Comparison of ENCODE assay signal across 8 mouse cellular contexts in the genomic region with DNA sequence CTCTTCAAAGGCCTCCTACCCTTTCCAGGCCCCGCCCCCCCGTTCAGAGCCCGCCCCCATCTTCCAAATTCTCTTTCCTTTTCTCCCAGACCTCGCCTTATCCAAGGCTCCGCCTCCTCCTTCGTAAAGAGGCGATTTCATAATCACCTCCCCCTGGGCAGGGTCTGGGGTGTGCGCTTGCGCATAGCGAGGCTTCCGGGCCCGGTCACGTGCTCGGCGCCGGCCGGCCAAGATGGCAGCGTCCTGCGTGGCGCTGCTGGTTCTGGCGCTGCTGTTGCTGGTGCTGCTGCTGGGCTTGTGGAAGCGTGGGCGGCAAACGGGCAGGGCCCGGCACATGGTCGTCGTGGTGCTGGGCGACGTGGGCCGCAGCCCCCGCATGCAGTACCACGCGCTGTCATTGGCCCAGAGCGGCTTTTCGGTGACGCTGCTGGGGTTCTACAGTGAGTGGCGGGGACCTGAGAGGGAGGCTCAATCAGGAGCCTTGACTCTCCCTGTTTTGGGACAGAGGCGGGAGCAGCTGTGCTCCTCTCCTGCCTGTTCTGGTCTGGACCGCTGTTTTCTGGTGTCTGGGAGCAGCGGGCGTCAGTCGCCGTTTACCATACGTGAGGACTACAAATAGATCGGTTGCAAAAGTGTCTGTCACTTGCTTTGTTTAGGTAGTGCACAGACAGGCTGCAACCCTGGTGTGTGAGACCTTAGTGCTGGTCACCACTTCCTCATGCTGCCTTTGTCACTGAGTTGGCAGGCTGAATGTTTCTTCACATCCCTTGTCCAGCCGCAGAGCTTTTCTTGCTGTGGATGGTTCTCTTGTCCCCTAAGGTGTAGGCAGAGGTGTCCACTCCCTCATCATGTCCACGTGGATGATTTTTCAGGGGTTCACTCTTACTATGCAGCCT. TPM values are rescaled to one million over a fixed set of nuclear protein-coding genes. Genes with fewer than 3 reads are reported as not detected.
DNase-seq lines count a peak whose midpoint lies in the region; ATAC-seq and TF ChIP-seq lines count a peak whose summit lies in the region.

A gene (plus strand): TSS at position 204 of the 896 bp plus-strand sequence.

- TF ChIP-seq CTCF in kidney, adult 2 months (conservative IDR thresholded peaks at IDR 0.05; ENCODE audit: insufficient read depth, insufficient read length, low read depth, low read length): no peak
- TF ChIP-seq CTCF in spleen, adult 2 months (IDR thresholded peaks at IDR 0.05; ENCODE audit: extremely low read depth, insufficient read depth, insufficient read length, insufficient replicate concordance): no peak

- peaks cover 12% of the 10 kb centered on the region; the same call in 1 of the 2 replicates for H3K36me3 ChIP-seq in embryonic facial prominence, embryonic 13.5 days
- H3K36me3 ChIP-seq in kidney, adult 2 months (ENCODE audit: control insufficient read depth, insufficient read depth, low read length): no peaks in the 10 kb centered on the region
- 0 out of 2 replicates have a peak, but pooled peaks cover 10% of the 10 kb centered on the region for H3K36me3 ChIP-seq in limb, embryonic 12.5 days
- H3K36me3 ChIP-seq in midbrain, embryonic 15.5 days (replicated peaks): no peaks in the 10 kb centered on the region
- no peaks in the 10 kb centered on the region for H3K36me3 ChIP-seq in spleen, adult 2 months (ENCODE audit: control insufficient read depth, insufficient read depth, low read length)

- H3K27me3 ChIP-seq in embryonic facial prominence, embryonic 13.5 days: no peaks in the 10 kb centered on the region
- no peaks in the 10 kb centered on the region for H3K27me3 ChIP-seq in kidney, adult 2 months (replicated peaks; ENCODE audit: control insufficient read depth, insufficient read depth, low read length)
- no peaks in the 10 kb centered on the region for H3K27me3 ChIP-seq in limb, embryonic 12.5 days
- peaks cover 3% of the 10 kb centered on the region; the same call in 1 of the 2 replicates for H3K27me3 ChIP-seq in midbrain, embryonic 15.5 days (replicated peaks)
- no peaks in the 10 kb centered on the region for H3K27me3 ChIP-seq in spleen, adult 2 months (ENCODE audit: control insufficient read depth, insufficient read depth, low read length)

- peak; percentile 97 for DNase-seq in 3134 (ENCODE audit: extremely low read depth, insufficient read length, low spot score)
- DNase-seq in adrenal gland, postnatal 36 days: peak; percentile 95 to 97
- DNase-seq in heart, adult 18-20 months: peak; percentile 96 to 97
- DNase-seq in kidney, adult 2 months: peak; percentile 97
- DNase-seq in spleen, adult 2 months (ENCODE audit: low read depth in 1 of 2, low spot score in 2 of 2): peak; percentile 82 to 90

- 3% methylated on average over 47 of the region's 47 CpGs for WGBS in embryonic facial prominence, embryonic 13.5 days
- WGBS in kidney, adult 2 months: 1% methylated on average over 46 of the region's 47 CpGs
- 2% methylated on average over 47 of the region's 47 CpGs for WGBS in limb, embryonic 12.5 days
- WGBS in midbrain, embryonic 15.5 days: 3% methylated on average over 47 of the region's 47 CpGs
- 2% methylated on average over 47 of the region's 47 CpGs for WGBS in spleen, adult 2 months

- peaks cover 12% of the 10 kb centered on the region for H3K4me1 ChIP-seq in embryonic facial prominence, embryonic 13.5 days
- no peaks in the 10 kb centered on the region; the same call in 1 of the 2 replicates for H3K4me1 ChIP-seq in kidney, adult 2 months (ENCODE audit: control insufficient read depth, insufficient read depth, low read length)
- H3K4me1 ChIP-seq in limb, embryonic 12.5 days (replicated peaks): peaks cover 10% of the 10 kb centered on the region
- peaks cover 10% of the 10 kb centered on the region for H3K4me1 ChIP-seq in midbrain, embryonic 15.5 days
- H3K4me1 ChIP-seq in spleen, adult 2 months (ENCODE audit: control insufficient read depth, insufficient read depth, insufficient read length): peaks cover 4% of the 10 kb centered on the region; the same call in 1 of the 2 replicates

- TF ChIP-seq POLR2A in kidney, adult 2 months (IDR thresholded peaks at IDR 0.05; ENCODE audit: low read depth, low read length): peak; percentile 97
- peak; percentile 99 for TF ChIP-seq POLR2A in spleen, adult 2 months (IDR thresholded peaks at IDR 0.05; ENCODE audit: low read depth, low read length)

- H3K4me2 ChIP-seq in embryonic facial prominence, embryonic 13.5 days: peak within 1 kb of the TSS; percentile 90
- peak within 1 kb of the TSS; percentile 84 for H3K4me2 ChIP-seq in limb, embryonic 12.5 days
- H3K4me2 ChIP-seq in midbrain, embryonic 15.5 days: peak within 1 kb of the TSS; percentile 70

- H3K9ac ChIP-seq in embryonic facial prominence, embryonic 13.5 days: peak within 1 kb of the TSS; percentile 87
- peak within 1 kb of the TSS; percentile 72 for H3K9ac ChIP-seq in limb, embryonic 12.5 days (replicated peaks)
- peak within 1 kb of the TSS; percentile 68 for H3K9ac ChIP-seq in midbrain, embryonic 15.5 days

- H3K9me3 ChIP-seq in embryonic facial prominence, embryonic 13.5 days: no peaks in the 10 kb centered on the region; the same call in 1 of the 2 replicates
- H3K9me3 ChIP-seq in limb, embryonic 12.5 days: no peaks in the 10 kb centered on the region
- no peaks in the 10 kb centered on the region for H3K9me3 ChIP-seq in midbrain, embryonic 15.5 days

- no peak within 1 kb of the TSS for H3K27ac ChIP-seq in embryonic facial prominence, embryonic 13.5 days
- H3K27ac ChIP-seq in kidney, adult 2 months (ENCODE audit: insufficient read depth, low read depth, low read length): peak within 1 kb of the TSS; percentile 5; the same call in 1 of the 2 replicates
- H3K27ac ChIP-seq in limb, embryonic 12.5 days: 0 out of 2 replicates have a peak within 1 kb of the TSS, but pooled peaks have one; percentile 7
- peak within 1 kb of the TSS; percentile 70 for H3K27ac ChIP-seq in midbrain, embryonic 15.5 days
- peak within 1 kb of the TSS; percentile 63 for H3K27ac ChIP-seq in spleen, adult 2 months (ENCODE audit: insufficient read depth, low read length)

- ATAC-seq in embryonic facial prominence, embryonic 13.5 days (ENCODE audit: insufficient number of reproducible peaks, insufficient read depth, low FRiP score, low TSS enrichment, low read depth): peak; percentile 96
- ATAC-seq in limb, embryonic 12.5 days (ENCODE audit: insufficient number of reproducible peaks, insufficient read depth, low FRiP score, low TSS enrichment, low read depth): peak; percentile 92
- ATAC-seq in midbrain, embryonic 15.5 days (replicated peaks): peak; percentile 97

- peak within 1 kb of the TSS; percentile 88 for H3K4me3 ChIP-seq in embryonic facial prominence, embryonic 13.5 days
- peak within 1 kb of the TSS; percentile 67 for H3K4me3 ChIP-seq in kidney, adult 2 months (ENCODE audit: insufficient read depth, low read depth, low read length)
- H3K4me3 ChIP-seq in limb, embryonic 12.5 days (replicated peaks): peak within 1 kb of the TSS; percentile 88
- H3K4me3 ChIP-seq in midbrain, embryonic 15.5 days: peak within 1 kb of the TSS; percentile 67
- H3K4me3 ChIP-seq in spleen, adult 2 months (ENCODE audit: extremely low read depth, insufficient read depth, insufficient read length): peak within 1 kb of the TSS; percentile 96

RNA-seq across cellular contexts. Expression of the gene that starts here (rescaled TPM):
- 10 to 100 TPM; 30.2 to 38.6 TPM for total RNA-seq in adrenal gland, postnatal 36 days (2021)
- 31.2 and 38.1 TPM in 2 replicates for polyA plus RNA-seq in embryonic facial prominence, embryonic 13.5 days (2015; fragmentation: Nextera tagmentation; extraction: Ambion mirVana)
- 10 to 100 TPM; 12.8 to 13.3 TPM for total RNA-seq in heart, adult 18-20 months (2021)
- 71.1 and 81.7 TPM in 2 replicates for polyA plus RNA-seq in kidney, adult 2 months (2012; rRNA removed)
- polyA plus RNA-seq in limb, embryonic 12.5 days (2016; fragmentation: Nextera tagmentation; extraction: Ambion mirVana): 27.8 and 28.2 TPM in 2 replicates
- 44.5 and 44.8 TPM in 2 replicates for polyA plus RNA-seq in midbrain, embryonic 15.5 days (2015; fragmentation: Nextera tagmentation; extraction: Ambion mirVana)
- polyA plus RNA-seq in spleen, adult 2 months (2012; rRNA removed): 42.1 and 45.4 TPM in 2 replicates
